Mouse (Mus musculus): ENCODE data around the gene Btbd19. TPM values are rescaled to one million over a fixed set of nuclear protein-coding genes. Genes with fewer than 3 reads are reported as not detected.

Gene Btbd19
- total and polyA plus RNA-seq, 3 experiments, result 12.8 to 34.6 (median 20.0) TPM

DNA sequence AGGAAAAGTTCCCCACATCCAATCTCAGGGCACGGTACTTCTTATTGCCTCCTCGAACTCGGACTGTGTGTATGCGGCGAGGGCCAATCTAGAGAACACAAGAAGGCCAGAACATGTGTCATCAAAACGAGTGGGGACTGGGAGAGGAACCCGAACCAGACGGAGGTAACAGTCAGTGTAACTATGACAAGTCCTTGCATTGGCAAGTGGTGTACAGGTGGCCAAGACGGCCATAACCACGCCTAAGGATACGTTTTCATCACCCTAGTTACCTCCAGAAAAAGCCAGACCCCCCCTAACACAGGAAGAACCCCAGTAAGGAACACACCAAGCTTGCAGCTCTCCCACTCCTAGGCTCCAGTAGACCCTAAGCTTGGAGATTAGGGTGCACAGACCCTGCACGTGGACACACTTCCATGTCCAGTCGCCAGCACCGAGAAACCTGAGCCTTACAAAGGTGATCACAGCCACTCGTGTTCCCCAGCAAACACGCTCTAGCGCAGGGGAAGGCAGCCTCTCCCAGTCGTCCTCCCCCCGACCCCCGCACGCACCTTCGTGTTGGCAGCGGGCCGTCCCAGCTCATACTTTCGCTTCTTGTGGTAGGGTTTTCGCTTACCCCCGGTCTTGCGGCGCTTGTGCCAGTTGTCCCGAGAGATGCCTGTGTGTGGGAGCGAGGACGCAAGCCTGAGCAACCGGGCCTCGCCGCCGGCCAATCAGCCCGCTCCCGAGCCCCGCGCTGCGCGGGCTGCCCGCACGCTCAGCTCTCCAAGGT is 29.7 kb upstream of the Btbd19 start:
- TF ChIP-seq POLR2AphosphoS5 (IDR thresholded peaks at IDR 0.05; ENCODE audit: insufficient replicate concordance, low read depth, low read length) (no peak; the same call in 1 of the 2 replicates), CTCF (IDR thresholded peaks at IDR 0.05; ENCODE audit: low read depth, low read length) (no peak), GATA2 (IDR thresholded peaks at IDR 0.05; ENCODE audit: borderline replicate concordance, low read depth, low read length) (no peak), GATA1 (IDR thresholded peaks at IDR 0.05; ENCODE audit: borderline replicate concordance, low read length) (no peak), TAL1 (conservative IDR thresholded peaks at IDR 0.05; ENCODE audit: low read depth, low read length) (no peak)

DNA sequence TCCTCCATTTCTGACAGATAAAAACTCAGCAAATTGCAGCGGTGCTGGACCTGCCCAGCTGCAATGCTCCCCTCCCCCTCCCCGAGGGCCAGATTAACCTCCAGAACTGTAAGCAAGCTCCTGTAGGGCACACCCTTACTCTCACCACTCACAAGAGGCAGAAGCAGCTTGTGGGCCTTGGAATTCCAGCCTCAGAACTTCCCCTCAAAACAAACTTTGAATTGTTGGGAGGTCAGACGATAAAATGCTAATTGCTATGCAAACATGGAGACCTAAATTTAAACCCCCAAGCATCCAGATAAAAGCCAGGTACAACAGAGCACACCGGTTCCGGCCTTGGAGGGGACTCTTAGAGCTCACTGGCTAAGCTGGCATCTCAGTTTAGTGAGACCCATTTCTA is 27.2 kb upstream of the Btbd19 start:
- TF ChIP-seq GATA1 (IDR thresholded peaks at IDR 0.05; ENCODE audit: borderline replicate concordance, low read length), result no peak
- 0 out of 2 replicates have a peak, but pooled peaks have one; percentile 13 for TF ChIP-seq POLR2AphosphoS5 (IDR thresholded peaks at IDR 0.05; ENCODE audit: insufficient replicate concordance, low read depth, low read length)
- DNase-seq (ENCODE audit: low spot score) (no peak), ATAC-seq (ENCODE audit: extremely low read depth, insufficient number of reproducible peaks, low FRiP score, poor library complexity, severe bottlenecking) (no peak)
- peaks cover 78% of the 10 kb centered on the region for H3K36me3 ChIP-seq (replicated peaks)
- no peaks in the 10 kb centered on the region for H3K27me3 ChIP-seq (ENCODE audit: insufficient read depth, low read length)
- H3K4me1 ChIP-seq (ENCODE audit: insufficient read depth, low read depth, low read length), result peaks cover 43% of the 10 kb centered on the region
- peak overlapping the region; percentile 98 for H3K4me3 ChIP-seq (ENCODE audit: low read depth, low read length)
- H3K9me3 ChIP-seq (replicated peaks), result no peaks in the 10 kb centered on the region

More for the DNA sequence above, 29.7 kb upstream of the Btbd19 start:
- Histone ChIP-seq H3K4me1 (ENCODE audit: insufficient read depth, low read depth, low read length) (peaks cover 39% of the 10 kb centered on the region), H3K4me3 (ENCODE audit: low read depth, low read length) (peak overlapping the region; percentile 98), H3K36me3 (replicated peaks) (peaks cover 73% of the 10 kb centered on the region), H3K27me3 (ENCODE audit: insufficient read depth, low read length) (no peaks in the 10 kb centered on the region), H3K9me3 (replicated peaks) (no peaks in the 10 kb centered on the region)
- no peak; the same call in 1 of the 2 replicates for ATAC-seq (ENCODE audit: extremely low read depth, insufficient number of reproducible peaks, low FRiP score, poor library complexity, severe bottlenecking)
- DNase-seq (ENCODE audit: low spot score), result no peak

DNA sequence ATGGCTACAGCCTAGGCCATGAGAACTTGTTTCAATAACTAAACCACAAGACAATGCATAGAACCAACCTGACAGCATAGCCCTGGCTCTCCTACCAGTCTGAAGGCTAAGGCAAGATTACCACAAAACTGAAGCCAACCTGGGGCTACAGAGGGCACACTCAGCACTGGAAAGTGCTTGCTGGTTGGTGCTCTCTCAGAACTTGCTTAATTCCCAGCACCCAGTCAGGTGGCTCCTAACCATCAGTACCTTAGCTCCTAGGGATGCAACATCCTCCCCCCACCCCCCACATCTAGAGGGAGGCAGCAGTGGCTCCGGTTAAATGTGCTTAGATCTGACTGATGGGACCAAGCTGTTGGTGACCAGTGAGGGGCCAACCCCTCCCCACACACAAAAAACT is 25.9 kb upstream of the Btbd19 start:
- DNase-seq (ENCODE audit: low spot score) (no peak), ATAC-seq (ENCODE audit: extremely low read depth, insufficient number of reproducible peaks, low FRiP score, poor library complexity, severe bottlenecking) (no peak)
- Histone ChIP-seq H3K27me3 (ENCODE audit: insufficient read depth, low read length) (no peaks in the 10 kb centered on the region), H3K36me3 (replicated peaks) (peaks cover 80% of the 10 kb centered on the region), H3K4me3 (ENCODE audit: low read depth, low read length) (peak overlapping the region; percentile 6; the same call in 1 of the 2 replicates), H3K4me1 (ENCODE audit: insufficient read depth, low read depth, low read length) (peaks cover 39% of the 10 kb centered on the region), H3K9me3 (replicated peaks) (no peaks in the 10 kb centered on the region)
- TF ChIP-seq CTCF (IDR thresholded peaks at IDR 0.05; ENCODE audit: low read depth, low read length) (no peak), POLR2AphosphoS5 (IDR thresholded peaks at IDR 0.05; ENCODE audit: insufficient replicate concordance, low read depth, low read length) (peak; percentile 89; the same call in 1 of the 2 replicates)

DNA sequence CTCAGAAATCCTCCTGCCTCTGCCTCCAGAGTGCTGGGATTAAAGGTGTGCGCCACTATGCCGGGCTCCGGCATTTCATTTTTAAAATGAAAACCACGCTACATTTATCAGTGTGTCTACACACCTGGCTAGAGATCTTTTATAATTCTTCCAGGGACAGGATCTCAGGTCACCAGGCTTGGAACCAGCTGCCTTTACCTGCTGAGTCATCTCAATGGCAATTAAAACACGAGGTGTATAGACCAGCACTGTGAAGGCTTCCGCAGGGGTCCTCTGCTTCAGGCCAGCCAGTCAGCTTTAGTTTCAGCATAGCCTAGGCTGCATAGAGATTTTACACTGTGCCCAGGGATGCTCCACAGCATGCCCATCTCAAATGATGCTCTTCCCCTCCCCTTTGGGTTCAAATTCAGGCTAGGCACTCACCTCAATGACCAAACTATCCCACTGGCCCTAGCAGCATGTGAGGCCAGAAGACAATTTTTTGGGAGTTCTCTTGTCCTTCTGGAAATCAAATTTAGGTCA is 24.7 kb upstream of the Btbd19 start:
- DNase-seq (ENCODE audit: low spot score) (no peak), ATAC-seq (ENCODE audit: extremely low read depth, insufficient number of reproducible peaks, low FRiP score, poor library complexity, severe bottlenecking) (no peak)
- Histone ChIP-seq H3K27me3 (ENCODE audit: insufficient read depth, low read length) (peaks cover under 1% of the 10 kb centered on the region; the same call in 1 of the 2 replicates), H3K4me3 (ENCODE audit: low read depth, low read length) (no peak overlapping the region), H3K4me1 (ENCODE audit: insufficient read depth, low read depth, low read length) (peaks cover 40% of the 10 kb centered on the region), H3K9me3 (replicated peaks) (no peaks in the 10 kb centered on the region), H3K36me3 (replicated peaks) (peaks cover 74% of the 10 kb centered on the region)
- TF ChIP-seq TAL1 (conservative IDR thresholded peaks at IDR 0.05; ENCODE audit: low read depth, low read length) (no peak), GATA2 (IDR thresholded peaks at IDR 0.05; ENCODE audit: borderline replicate concordance, low read depth, low read length) (no peak), CTCF (IDR thresholded peaks at IDR 0.05; ENCODE audit: low read depth, low read length) (no peak), POLR2AphosphoS5 (IDR thresholded peaks at IDR 0.05; ENCODE audit: insufficient replicate concordance, low read depth, low read length) (no peak), GATA1 (IDR thresholded peaks at IDR 0.05; ENCODE audit: borderline replicate concordance, low read length) (no peak)

DNA sequence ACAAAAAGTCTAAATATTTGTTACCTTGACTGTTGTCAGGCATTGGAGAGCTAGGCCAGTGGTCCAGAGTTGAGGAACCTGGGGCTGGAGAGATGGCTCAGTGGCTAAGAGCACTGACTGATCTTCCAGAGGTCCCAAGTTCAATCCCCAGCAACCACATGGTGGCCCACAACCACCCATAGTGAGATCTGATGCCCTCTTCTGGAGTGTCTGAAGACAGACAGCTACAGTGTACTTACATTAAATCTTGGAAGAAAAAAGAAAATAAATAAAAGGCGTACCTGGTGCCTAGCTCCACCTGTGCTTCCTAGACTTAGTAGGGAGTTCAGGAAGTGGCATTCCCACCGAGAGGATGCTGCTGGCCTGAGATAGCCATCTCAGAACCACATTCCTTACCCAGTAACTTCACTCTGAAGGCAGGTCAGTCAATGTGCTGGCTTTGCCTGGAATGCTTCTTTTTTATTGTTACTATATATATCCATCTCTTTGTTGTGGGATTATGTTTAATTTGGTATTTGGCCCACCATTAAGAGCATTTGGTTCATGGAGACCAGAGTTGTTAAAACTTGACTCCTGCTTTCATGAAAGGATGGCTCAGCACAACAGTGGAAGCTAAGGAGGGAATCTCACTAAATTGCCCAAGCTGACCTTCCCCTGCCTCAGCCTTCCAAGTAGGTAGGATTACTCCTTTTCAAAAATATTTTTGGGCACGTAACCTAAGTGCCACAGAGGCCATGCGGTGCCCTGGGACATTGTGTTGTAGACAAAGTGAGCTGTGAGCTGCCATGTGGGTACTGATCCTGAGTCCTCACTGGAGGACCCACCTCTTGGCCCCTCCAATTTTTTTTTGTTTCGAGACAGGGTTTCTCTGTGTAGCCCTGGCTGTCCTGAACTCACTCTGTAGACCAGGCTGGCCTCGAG is 24.0 kb upstream of the Btbd19 start:
- peaks cover 5% of the 10 kb centered on the region; the same call in 1 of the 2 replicates for H3K27me3 ChIP-seq (ENCODE audit: insufficient read depth, low read length)
- DNase-seq (ENCODE audit: low spot score) (no peak), ATAC-seq (ENCODE audit: extremely low read depth, insufficient number of reproducible peaks, low FRiP score, poor library complexity, severe bottlenecking) (no peak)
- TF ChIP-seq CTCF (IDR thresholded peaks at IDR 0.05; ENCODE audit: low read depth, low read length) (no peak), POLR2AphosphoS5 (IDR thresholded peaks at IDR 0.05; ENCODE audit: insufficient replicate concordance, low read depth, low read length) (peak; percentile 88; the same call in 1 of the 2 replicates), TAL1 (conservative IDR thresholded peaks at IDR 0.05; ENCODE audit: low read depth, low read length) (no peak)
- H3K4me3 ChIP-seq (ENCODE audit: low read depth, low read length), result no peak overlapping the region
- H3K4me1 ChIP-seq (ENCODE audit: insufficient read depth, low read depth, low read length), result peaks cover 40% of the 10 kb centered on the region
- H3K9me3 ChIP-seq (replicated peaks), result no peaks in the 10 kb centered on the region
- H3K36me3 ChIP-seq (replicated peaks), result peaks cover 67% of the 10 kb centered on the region

DNA sequence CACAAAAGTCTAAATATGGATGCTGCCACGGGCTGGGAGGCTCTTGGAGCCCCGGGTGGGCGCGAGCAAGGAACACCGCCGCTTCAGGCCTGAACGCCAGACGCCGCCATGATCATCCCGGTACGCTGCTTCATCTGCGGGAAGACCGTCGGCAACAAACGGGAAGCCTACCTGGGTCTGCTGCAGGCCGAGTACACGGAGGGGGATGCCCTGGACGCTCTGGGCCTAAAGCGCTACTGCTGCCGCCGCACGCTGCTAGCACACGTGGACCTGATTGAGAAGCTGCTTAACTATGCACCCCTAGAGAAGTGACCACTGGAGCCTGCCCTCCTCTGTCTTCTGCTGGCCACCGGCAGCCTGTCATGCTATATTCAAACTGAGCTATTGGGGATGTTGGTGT is 23.3 kb upstream of the Btbd19 start:
- Histone ChIP-seq H3K36me3 (replicated peaks) (peaks cover 60% of the 10 kb centered on the region), H3K4me1 (ENCODE audit: insufficient read depth, low read depth, low read length) (peaks cover 37% of the 10 kb centered on the region), H3K9me3 (replicated peaks) (no peaks in the 10 kb centered on the region), H3K4me3 (ENCODE audit: low read depth, low read length) (no peak overlapping the region), H3K27me3 (ENCODE audit: insufficient read depth, low read length) (peaks cover 13% of the 10 kb centered on the region)
- ATAC-seq (ENCODE audit: extremely low read depth, insufficient number of reproducible peaks, low FRiP score, poor library complexity, severe bottlenecking) (no peak), DNase-seq (ENCODE audit: low spot score) (no peak)
- TF ChIP-seq CTCF (IDR thresholded peaks at IDR 0.05; ENCODE audit: low read depth, low read length) (no peak), GATA1 (IDR thresholded peaks at IDR 0.05; ENCODE audit: borderline replicate concordance, low read length) (no peak), GATA2 (IDR thresholded peaks at IDR 0.05; ENCODE audit: borderline replicate concordance, low read depth, low read length) (no peak), POLR2AphosphoS5 (IDR thresholded peaks at IDR 0.05; ENCODE audit: insufficient replicate concordance, low read depth, low read length) (no peak; the same call in 1 of the 2 replicates), TAL1 (conservative IDR thresholded peaks at IDR 0.05; ENCODE audit: low read depth, low read length) (no peak)

Measured in G1E (cell line).